8 mouse cellular contexts compared by ENCODE assay signal in the genomic region with DNA sequence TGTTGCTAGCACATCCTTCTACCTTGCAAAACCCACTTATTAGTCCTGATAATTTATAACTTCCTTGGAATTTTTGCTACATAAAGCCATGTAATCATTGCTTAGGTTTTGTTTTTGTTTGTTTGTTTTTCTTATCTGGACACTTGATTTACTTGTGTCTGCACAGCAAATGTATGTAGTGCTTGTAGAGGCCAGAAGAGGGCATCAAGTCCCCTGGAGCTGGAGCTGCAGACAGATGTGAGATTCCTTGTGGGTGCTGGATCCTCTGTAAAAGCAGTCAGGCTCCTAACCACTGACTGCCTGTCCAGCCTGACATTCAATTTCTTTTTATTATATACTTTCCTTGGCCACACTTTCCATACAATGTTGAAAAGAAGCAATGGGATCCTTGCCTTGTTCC. TPM values are rescaled to one million over a fixed set of nuclear protein-coding genes. Genes with fewer than 3 reads are reported as not detected.
A peak's percentile ranks its signal among the peaks of the same experiment; 100 is the strongest.
DNase-seq lines count a peak whose midpoint lies in the region; ATAC-seq and TF ChIP-seq lines count a peak whose summit lies in the region.

No protein-coding gene starts in this region.

- no peak overlapping the region for H3K4me2 ChIP-seq in hindbrain, embryonic 14.5 days (replicated peaks)
- H3K4me2 ChIP-seq in hindbrain, embryonic 16.5 days (ENCODE audit: low read length), result no peak overlapping the region
- no peak overlapping the region for H3K4me2 ChIP-seq in CH12.LX (ENCODE audit: insufficient read depth, low read depth, poor library complexity, severe bottlenecking)

- no peak overlapping the region for H3K27ac ChIP-seq in hindbrain, embryonic 14.5 days
- no peak overlapping the region for H3K27ac ChIP-seq in hindbrain, embryonic 16.5 days (ENCODE audit: low read depth, low read length)
- H3K27ac ChIP-seq in CH12.LX (ENCODE audit: insufficient read depth, low read depth), result no peak overlapping the region

- no peaks in the 10 kb centered on the region for H3K27me3 ChIP-seq in hindbrain, embryonic 14.5 days (ENCODE audit: control insufficient read depth, insufficient read depth, low read length)
- H3K27me3 ChIP-seq in hindbrain, embryonic 16.5 days (replicated peaks; ENCODE audit: control insufficient read depth, insufficient read depth, low read length), result no peaks in the 10 kb centered on the region
- no peaks in the 10 kb centered on the region for H3K27me3 ChIP-seq in CH12.LX (replicated peaks)

- peaks cover 15% of the 10 kb centered on the region for H3K4me1 ChIP-seq in hindbrain, embryonic 14.5 days (replicated peaks; ENCODE audit: control insufficient read depth, insufficient read depth, low read length)
- H3K4me1 ChIP-seq in hindbrain, embryonic 16.5 days (ENCODE audit: control insufficient read depth, insufficient read depth, low read depth, low read length), result peaks cover 15% of the 10 kb centered on the region
- H3K4me1 ChIP-seq in CH12.LX (ENCODE audit: control insufficient read depth in 1 of 2, insufficient read depth in 2 of 2), result peaks cover 8 to 35% of the 10 kb centered on the region in 2 experiments

- peak; percentile 42 to 68; a peak in 3 of 4 replicates for TF ChIP-seq CTCF in CH12.LX (conservative IDR thresholded peaks at IDR 0.05 in 1 of 2, IDR thresholded peaks at IDR 0.05 in 1 of 2; ENCODE audit: low read depth in 2 of 2, low read length in 2 of 2)

- H3K9ac ChIP-seq in hindbrain, embryonic 14.5 days, result no peak overlapping the region
- no peak overlapping the region for H3K9ac ChIP-seq in hindbrain, embryonic 16.5 days (ENCODE audit: low read depth, low read length)
- no peak overlapping the region for H3K9ac ChIP-seq in CH12.LX (ENCODE audit: insufficient read depth, low read depth)

- peak; percentile 52 for TF ChIP-seq RAD21 in CH12.LX (IDR thresholded peaks at IDR 0.05; ENCODE audit: low read depth, low read length)

- in situ Hi-C loops in CH12.LX (cut with MboI; ENCODE audit: low pct_ligation_motif_present, low pct_unique_long_range_greater_than_20kb, low sequenced_read_pairs), result loop anchor here (25.0 kb wide), 1 partner anchor 490 kb away; a partner anchor contains a TSS

- dilution Hi-C loops in CH12.LX (cut with MboI; ENCODE audit: extremely low pct_ligation_motif_present, extremely low pct_unique_long_range_greater_than_20kb, low sequenced_read_pairs), result no loop called here

- peaks cover 4% of the 10 kb centered on the region; the same call in 1 of the 2 replicates for H3K79me2 ChIP-seq in CH12.LX (replicated peaks; ENCODE audit: control insufficient read depth, extremely low read depth, insufficient read depth, poor library complexity, severe bottlenecking)

- TF ChIP-seq EP300 in CH12.LX (IDR thresholded peaks at IDR 0.05; ENCODE audit: low read length), result no peak

- no peaks in the 10 kb centered on the region for H3K9me3 ChIP-seq in hindbrain, embryonic 14.5 days (ENCODE audit: control insufficient read depth, low read length)
- H3K9me3 ChIP-seq in hindbrain, embryonic 16.5 days (ENCODE audit: control insufficient read depth, low read length), result no peaks in the 10 kb centered on the region
- H3K9me3 ChIP-seq in CH12.LX (replicated peaks; ENCODE audit: low read length), result peaks cover 5% of the 10 kb centered on the region

- no peak overlapping the region for H3K4me3 ChIP-seq in hindbrain, embryonic 14.5 days (replicated peaks; ENCODE audit: low read length)
- no peak overlapping the region for H3K4me3 ChIP-seq in hindbrain, embryonic 16.5 days (ENCODE audit: low read length)
- no peak overlapping the region for H3K4me3 ChIP-seq in CH12.LX (replicated peaks in 1 of 3; ENCODE audit: low read depth in 2 of 3, low read length in 2 of 3, poor library complexity in 1 of 3)

- DNase-seq in hindbrain, embryonic 14.5 days (ENCODE audit: low spot score), result peak; percentile 27
- DNase-seq in CH12.LX (ENCODE audit: extremely low read depth), result peak; percentile 39
- DNase-seq in cerebellum, postnatal 14 days, result peak; percentile 24 to 37
- DNase-seq in lung, postnatal 10 days, result peak; percentile 64
- no peak for DNase-seq in left cerebral cortex, adult 18-20 months (ENCODE audit: low spot score in 2 of 2)
- DNase-seq in spleen, adult 12 weeks (ENCODE audit: low spot score), result no peak
- no peak for DNase-seq in left cerebral cortex, postnatal 36 days (ENCODE audit: low spot score in 2 of 2)

- no peak for ATAC-seq in hindbrain, embryonic 14.5 days (ENCODE audit: low FRiP score)
- ATAC-seq in hindbrain, embryonic 16.5 days, result no peak

- peaks cover 11% of the 10 kb centered on the region for H3K36me3 ChIP-seq in hindbrain, embryonic 14.5 days (replicated peaks; ENCODE audit: control insufficient read depth, insufficient read depth)
- H3K36me3 ChIP-seq in hindbrain, embryonic 16.5 days (ENCODE audit: control insufficient read depth, insufficient read depth, low read length), result peaks cover 4% of the 10 kb centered on the region; the same call in 1 of the 2 replicates
- H3K36me3 ChIP-seq in CH12.LX (replicated peaks in 1 of 2; ENCODE audit: control insufficient read depth in 1 of 2, insufficient read depth in 1 of 2, low read length in 1 of 2), result peaks cover 31 to 70% of the 10 kb centered on the region in 2 experiments

- no peak for TF ChIP-seq POLR2A in CH12.LX (IDR thresholded peaks at IDR 0.05; ENCODE audit: low read depth, low read length)

- intact Hi-C loops in left cerebral cortex, postnatal 36 days (cut with DNase I), result no loop called here

TF ChIP-seq in CH12.LX, 34 proteins besides CTCF, POLR2A, EP300 and RAD21:
- TF ChIP-seq MAFK (IDR thresholded peaks at IDR 0.05; ENCODE audit: insufficient replicate concordance, low read length) (no peak), SMC3 (IDR thresholded peaks at IDR 0.05; ENCODE audit: low read depth, low read length) (peak; percentile 48), UBTF (IDR thresholded peaks at IDR 0.05; ENCODE audit: low read depth, low read length) (no peak), JUN (IDR thresholded peaks at IDR 0.05; ENCODE audit: insufficient read depth, low read depth, low read length) (no peak)

RNA-seq across cellular contexts. Expression of a gene that starts 21.8 kb away (rescaled TPM):
- polyA plus RNA-seq in hindbrain, embryonic 14.5 days (2014; fragmentation: Nextera tagmentation; extraction: Ambion mirVana), result 18.7 and 21.4 TPM in 2 replicates
- polyA plus RNA-seq in hindbrain, embryonic 16.5 days (2015; fragmentation: Nextera tagmentation; extraction: Ambion mirVana), result 17.1 and 25.5 TPM in 2 replicates
- 5.9 and 7.3 TPM in 2 replicates for total RNA-seq in CH12.LX (2012; rRNA removed)
- total RNA-seq in CH12.LX (2014; rRNA removed), result 5.8 and 6.5 TPM in 2 replicates
- polyA plus RNA-seq in CH12.LX (2012; ENCODE audit: insufficient read length, low read depth), result 10.5 and 11.0 TPM in 2 replicates
- total RNA-seq in left cerebral cortex, adult 18-20 months (2021), result 1 to 10 TPM; 2.4 to 2.9 TPM
- 1 to 10 TPM; 2.6 to 3.7 TPM for total RNA-seq in left cerebral cortex, postnatal 36 days (2021)

RNA-seq across cellular contexts. Expression of a gene that starts 26.1 kb away (rescaled TPM):
- 225 and 234 TPM in 2 replicates for polyA plus RNA-seq in hindbrain, embryonic 14.5 days (2014; fragmentation: Nextera tagmentation; extraction: Ambion mirVana)
- polyA plus RNA-seq in hindbrain, embryonic 16.5 days (2015; fragmentation: Nextera tagmentation; extraction: Ambion mirVana), result 224 and 241 TPM in 2 replicates
- total RNA-seq in CH12.LX (2012; rRNA removed) (32.1 and 45.0 TPM in 2 replicates), CH12.LX (2014; rRNA removed) (28.0 and 28.1 TPM in 2 replicates)
- polyA plus RNA-seq in CH12.LX (2012; ENCODE audit: insufficient read length, low read depth), result 46.0 and 48.7 TPM in 2 replicates
- 100 to 1,000 TPM; 426 to 440 TPM for total RNA-seq in left cerebral cortex, adult 18-20 months (2021)
- 100 to 1,000 TPM; 434 to 436 TPM for total RNA-seq in left cerebral cortex, postnatal 36 days (2021)

RNA-seq across cellular contexts. Expression of a gene that starts 33.6 kb away (rescaled TPM):
- polyA plus RNA-seq in hindbrain, embryonic 14.5 days (2014; fragmentation: Nextera tagmentation; extraction: Ambion mirVana), result 10.1 and 10.5 TPM in 2 replicates
- 15.1 and 15.4 TPM in 2 replicates for polyA plus RNA-seq in hindbrain, embryonic 16.5 days (2015; fragmentation: Nextera tagmentation; extraction: Ambion mirVana)
- total RNA-seq in CH12.LX (2012; rRNA removed) (21.9 and 23.4 TPM in 2 replicates), CH12.LX (2014; rRNA removed) (16.0 and 17.7 TPM in 2 replicates)
- 26.8 and 30.6 TPM in 2 replicates for polyA plus RNA-seq in CH12.LX (2012; ENCODE audit: insufficient read length, low read depth)
- 10 to 100 TPM; 20.2 to 22.0 TPM for total RNA-seq in left cerebral cortex, adult 18-20 months (2021)
- 10 to 100 TPM; 12.7 to 20.4 TPM for total RNA-seq in left cerebral cortex, postnatal 36 days (2021)

Comparison
In these comparisons a context has a peak if more than half of its experiments do, and no peak if none do; other contexts are left out.
1. DNase-seq: peak in hindbrain, embryonic 14.5 days (single experiment), CH12.LX (single experiment), cerebellum, postnatal 14 days (2 of 2) and lung, postnatal 10 days (single experiment); none in left cerebral cortex, adult 18-20 months (0 of 2), spleen, adult 12 weeks (single experiment) and left cerebral cortex, postnatal 36 days (0 of 2).
2. RNA of a gene that starts 26.1 kb away (total RNA-seq): 426 to 440 TPM in left cerebral cortex, adult 18-20 months and 434 to 436 TPM in left cerebral cortex, postnatal 36 days; 28.0 to 45.0 TPM in CH12.LX; every median in the first group is over 4 times any median in the second.